Mouse (Mus musculus): ENCODE measurements at regions not wholly inside any gene's neighbourhood (a gene's known extent, or its start where the extent isn't known, plus 50 kb on each side); places are given as distances from the start of the nearest gene placed in this dataset.
A peak's percentile ranks its signal among the peaks of the same experiment; 100 is the strongest.
"Not testable (repeated sequence)": the region's sequence is repeated elsewhere in the genome, so short reads cannot be mapped to it uniquely, and the experiment has no call there.

- no peak for DNase-seq
These were observed 154.5 kb downstream of the Lyplal1 start for GRCm38 (mm10) chr1:185962606-185963005.

GRCm38 (mm10) chr1:185963773-185964172, 153.3 kb downstream of the Lyplal1 start:
- no peak for DNase-seq

GRCm38 (mm10) chr1:185964426-185964825, 152.7 kb downstream of the Lyplal1 start:
- no peak for DNase-seq

DNA sequence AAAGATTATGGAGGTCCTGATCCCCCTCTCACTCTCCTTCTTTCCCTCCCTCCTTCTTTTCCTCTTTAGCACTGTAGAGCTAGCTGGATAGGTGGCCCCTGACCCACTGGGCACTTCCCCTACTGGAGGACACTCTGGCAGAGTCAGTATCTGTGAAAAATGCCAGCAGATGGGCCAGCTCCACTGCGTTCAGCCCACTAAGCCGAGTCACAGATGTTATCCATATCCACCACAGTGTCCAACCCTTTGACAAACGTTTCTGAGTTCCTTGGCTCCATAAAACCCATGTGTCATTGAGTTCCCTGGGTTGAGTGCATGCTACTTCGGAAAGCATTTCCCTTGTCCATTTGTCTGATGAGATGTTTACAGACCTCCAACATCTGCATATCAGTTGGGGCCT, 149.9 kb downstream of the Lyplal1 start:
- peak; percentile 29 to 82 for DNase-seq

DNA sequence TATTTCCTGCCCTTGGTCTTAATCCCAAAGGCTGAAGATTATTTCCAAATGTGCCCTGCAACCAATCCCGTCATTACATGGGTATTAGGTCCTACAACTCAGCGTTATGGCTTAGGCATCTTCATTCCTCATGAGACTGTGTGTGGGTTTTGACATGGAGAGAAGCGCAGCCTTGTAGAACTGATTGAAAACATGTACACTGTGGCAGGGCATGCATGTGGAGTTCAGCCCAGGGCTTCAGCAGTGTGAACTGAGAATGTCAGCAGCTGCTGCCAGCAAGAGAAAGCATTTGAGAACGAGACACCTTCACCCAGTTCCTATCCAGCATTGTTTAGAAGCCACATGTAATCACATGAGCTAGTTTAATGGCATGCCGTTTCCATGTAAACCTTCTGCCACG, 149.3 kb downstream of the Lyplal1 start:
- peak in 1 of 2 experiments; percentile 24 for DNase-seq

DNA sequence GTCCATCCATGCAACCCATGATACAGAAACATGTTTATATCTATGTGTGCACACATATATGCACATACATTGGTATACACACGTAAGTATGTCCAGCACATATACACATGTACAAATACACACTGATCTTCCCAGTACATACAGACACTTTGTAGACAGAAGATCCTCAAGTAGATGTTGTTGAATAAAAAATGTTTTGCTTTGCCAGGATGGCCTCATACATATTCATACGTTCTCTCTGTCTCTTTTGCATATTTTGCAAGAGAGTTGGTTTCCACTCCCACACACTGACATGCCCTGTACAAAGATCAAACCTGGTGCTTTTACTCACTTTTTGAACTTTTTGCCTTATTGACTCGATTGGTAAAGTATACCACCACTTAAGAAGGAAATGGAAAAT, 148.5 kb downstream of the Lyplal1 start:
- DNase-seq = no peak

DNA sequence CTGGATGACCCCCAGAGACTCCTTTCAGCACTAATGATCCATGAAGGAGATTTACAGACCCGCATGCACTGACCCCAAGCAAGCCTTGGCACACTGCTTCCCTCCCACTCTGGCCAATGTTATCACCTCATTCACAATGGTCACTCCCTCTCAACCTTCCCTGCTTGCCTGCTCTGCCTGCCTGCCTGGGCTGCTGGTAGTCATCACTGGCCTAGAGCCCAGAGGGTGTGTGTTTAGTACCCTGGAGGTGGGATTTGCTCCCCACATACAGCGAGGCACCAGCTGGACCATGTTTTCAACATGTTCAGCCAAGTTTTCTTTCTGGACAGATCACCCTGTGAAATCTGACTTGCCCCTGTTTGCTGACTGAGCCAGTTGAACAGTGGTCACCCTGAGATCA, 147.9 kb downstream of the Lyplal1 start:
- DNase-seq = peak; percentile 63 to 89

DNA sequence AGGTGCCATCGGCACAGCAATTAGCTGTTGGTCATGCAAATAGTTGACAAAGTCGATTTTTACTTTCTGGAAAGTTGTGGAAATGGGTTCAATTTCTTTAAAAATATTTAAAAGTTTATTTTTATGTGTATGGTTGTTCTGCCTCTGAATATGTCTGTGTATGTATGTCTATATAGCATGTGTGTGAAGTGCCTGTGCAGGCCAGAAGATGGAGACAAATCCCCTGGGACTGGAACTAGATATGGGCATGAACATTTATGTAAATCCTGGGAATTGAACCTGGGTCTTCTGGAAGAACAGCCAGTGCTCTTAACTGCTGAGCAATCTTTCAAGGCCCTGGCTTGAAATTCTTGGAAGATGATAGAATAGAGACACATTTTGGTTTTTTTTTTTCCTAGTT, 140.0 kb downstream of the Lyplal1 start:
- no peak for DNase-seq

DNA sequence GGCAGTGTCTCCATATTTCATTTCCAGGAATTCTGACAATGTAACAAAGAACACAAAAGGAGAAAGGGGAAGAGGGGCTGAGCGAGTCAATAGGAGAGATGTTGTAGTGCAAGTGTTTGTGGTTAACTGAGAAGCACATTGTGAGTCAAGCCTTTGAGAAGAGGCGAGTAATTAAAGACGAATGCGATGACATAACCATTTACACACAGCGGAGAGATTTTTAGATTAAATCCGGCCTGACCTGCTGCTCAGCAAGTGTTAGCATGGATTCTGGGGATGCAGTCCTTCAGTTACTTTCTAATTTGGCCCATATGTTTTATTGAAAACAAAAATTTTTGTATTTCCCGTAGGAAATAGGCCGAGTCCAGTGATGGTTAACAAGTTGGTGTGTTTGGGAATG, 127.7 kb downstream of the Lyplal1 start:
- DNase-seq = no peak

DNA sequence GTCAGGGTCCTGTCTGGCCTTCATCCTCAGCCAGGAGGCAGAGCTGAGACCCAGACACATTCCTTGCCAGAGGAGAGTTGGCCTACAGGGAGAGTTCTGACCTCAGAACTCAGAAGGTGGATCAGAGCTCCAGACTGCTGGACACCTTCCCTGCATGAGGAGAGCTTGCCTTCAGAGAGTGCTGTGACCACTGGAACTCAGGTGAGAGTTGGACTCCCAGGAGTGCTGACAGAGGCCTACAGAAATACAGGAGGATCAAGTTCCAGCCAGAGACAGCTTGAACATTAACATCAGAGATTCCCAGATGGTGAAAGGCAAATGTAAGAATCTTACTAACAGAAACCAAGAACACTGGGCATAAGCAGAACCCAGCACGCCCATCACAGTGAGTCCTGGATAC, 117.0 kb downstream of the Lyplal1 start:
- not testable (repeated sequence) for DNase-seq

DNA sequence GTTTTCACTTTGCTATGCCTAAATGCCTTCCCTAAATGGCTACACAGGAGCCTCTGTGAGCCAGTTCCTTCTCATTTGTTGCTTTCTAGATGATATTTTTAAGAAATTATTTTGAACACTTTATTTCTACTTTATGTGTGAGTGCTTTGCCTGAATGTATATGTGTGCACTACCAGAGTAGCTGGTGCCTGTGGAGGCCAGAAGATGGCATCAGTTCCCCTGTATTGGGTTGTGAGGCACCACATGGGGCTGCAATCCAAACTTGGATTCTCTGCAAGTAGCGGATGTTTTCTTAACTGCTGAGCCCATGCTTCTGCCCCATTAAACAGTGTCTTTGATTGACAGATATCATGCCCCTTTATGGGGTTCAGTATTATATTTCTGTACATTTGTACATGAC, 103.7 kb downstream of the Lyplal1 start:
- no peak for DNase-seq

- DNase-seq = no peak
These were observed 102.9 kb downstream of the Lyplal1 start for GRCm38 (mm10) chr1:186014166-186014565.

GRCm38 (mm10) chr1:186015831-186016561, 101.1 kb downstream of the Lyplal1 start:
- DNase-seq = peak in 1 of 2 experiments; percentile 6

DNA sequence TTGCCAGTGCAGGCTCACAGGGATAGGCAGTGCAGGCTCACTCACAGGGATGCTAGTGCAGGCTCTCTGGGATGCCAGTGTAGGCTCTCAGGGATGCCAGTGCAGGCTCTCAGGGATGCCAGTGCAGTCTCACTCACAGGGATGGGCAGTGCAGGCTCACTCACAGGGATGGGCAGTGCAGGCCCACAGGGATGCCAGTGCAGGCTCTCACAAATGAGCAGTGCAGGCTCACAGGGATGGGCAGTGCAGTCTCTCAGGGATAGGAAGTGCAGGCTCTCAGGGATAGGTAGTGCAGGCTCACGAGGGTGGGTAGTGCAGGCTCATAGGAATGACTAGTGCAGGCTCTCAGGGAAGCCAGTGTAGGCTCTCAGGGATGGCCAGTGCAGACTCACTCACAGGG, 99.6 kb downstream of the Lyplal1 start:
- no peak for DNase-seq

GRCm38 (mm10) chr1:186019511-186019910, 97.6 kb downstream of the Lyplal1 start:
- no peak for DNase-seq

GRCm38 (mm10) chr1:186031951-186032350, 85.2 kb downstream of the Lyplal1 start:
- DNase-seq = no peak

- DNase-seq = no peak
These were observed 82.7 kb downstream of the Lyplal1 start for GRCm38 (mm10) chr1:186034443-186034842.

Data from lung, postnatal 4 days (tissue).